ENCODE assay signal across 8 mouse cellular contexts in the genomic region with DNA sequence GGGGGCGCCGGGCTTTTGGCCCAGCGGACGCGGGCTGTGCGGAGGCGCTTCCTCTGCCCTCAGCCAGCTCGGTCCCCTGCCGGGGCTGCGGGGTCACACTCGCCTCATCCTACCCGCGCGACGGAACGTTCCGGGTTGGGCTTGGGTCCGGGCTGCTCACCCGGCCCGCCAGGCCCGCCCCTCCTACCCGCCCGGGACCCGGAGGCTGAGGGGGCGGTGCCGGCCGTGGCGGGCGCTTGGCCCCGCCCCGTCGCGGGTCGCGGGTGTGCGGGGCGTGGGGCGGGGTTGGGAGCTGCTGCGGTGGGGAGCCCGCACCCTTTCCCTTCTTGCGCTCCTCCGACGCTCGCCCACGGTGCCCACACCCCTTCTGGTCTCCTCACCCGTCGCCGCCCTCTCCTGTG. TPM values are rescaled to one million over a fixed set of nuclear protein-coding genes. Genes with fewer than 3 reads are reported as not detected.
DNase-seq lines count a peak whose midpoint lies in the region; ATAC-seq and TF ChIP-seq lines count a peak whose summit lies in the region.

No protein-coding gene starts in this region.

- H3K27ac ChIP-seq in testis, adult 2 months (ENCODE audit: control insufficient read depth, insufficient read depth, low read depth, low read length) = peak overlapping the region; percentile 89
- peak overlapping the region; percentile 96 for H3K27ac ChIP-seq in hindbrain, embryonic 10.5 days
- H3K27ac ChIP-seq in liver, embryonic 13.5 days = peak overlapping the region; percentile 70
- H3K27ac ChIP-seq in neural tube, embryonic 15.5 days (replicated peaks) = peak overlapping the region; percentile 95

- H3K4me2 ChIP-seq in liver, embryonic 13.5 days = peak overlapping the region; percentile 99
- H3K4me2 ChIP-seq in neural tube, embryonic 15.5 days = peak overlapping the region; percentile 87

- no peaks in the 10 kb centered on the region for H3K27me3 ChIP-seq in testis, adult 2 months (ENCODE audit: control insufficient read depth, insufficient read depth, low read length)
- peaks cover 6% of the 10 kb centered on the region; the same call in 1 of the 2 replicates for H3K27me3 ChIP-seq in hindbrain, embryonic 10.5 days (ENCODE audit: insufficient read depth, poor library complexity, severe bottlenecking)
- H3K27me3 ChIP-seq in liver, embryonic 13.5 days = peaks cover 4% of the 10 kb centered on the region; the same call in 1 of the 2 replicates
- no peaks in the 10 kb centered on the region for H3K27me3 ChIP-seq in neural tube, embryonic 15.5 days (replicated peaks)

- H3K36me3 ChIP-seq in testis, adult 2 months (ENCODE audit: control insufficient read depth, insufficient read depth, low read length) = no peaks in the 10 kb centered on the region
- H3K36me3 ChIP-seq in hindbrain, embryonic 10.5 days = no peaks in the 10 kb centered on the region
- H3K36me3 ChIP-seq in liver, embryonic 13.5 days = no peaks in the 10 kb centered on the region
- no peaks in the 10 kb centered on the region for H3K36me3 ChIP-seq in neural tube, embryonic 15.5 days

- H3K9me3 ChIP-seq in hindbrain, embryonic 10.5 days = no peaks in the 10 kb centered on the region
- H3K9me3 ChIP-seq in liver, embryonic 13.5 days (replicated peaks) = no peaks in the 10 kb centered on the region
- no peaks in the 10 kb centered on the region for H3K9me3 ChIP-seq in neural tube, embryonic 15.5 days (replicated peaks)

- H3K4me3 ChIP-seq in testis, adult 2 months (ENCODE audit: control insufficient read depth, low read depth, low read length) = peak overlapping the region; percentile 92
- H3K4me3 ChIP-seq in hindbrain, embryonic 10.5 days = peak overlapping the region; percentile 92
- peak overlapping the region; percentile 94 for H3K4me3 ChIP-seq in liver, embryonic 13.5 days (replicated peaks)
- H3K4me3 ChIP-seq in neural tube, embryonic 15.5 days (replicated peaks) = peak overlapping the region; percentile 92

- TF ChIP-seq CTCF in testis, adult 2 months (IDR thresholded peaks at IDR 0.05; ENCODE audit: control insufficient read depth, insufficient read depth, insufficient replicate concordance, low read depth, low read length) = no peak

- peak; percentile 59 to 77 for DNase-seq in cerebellum, adult 18-20 months
- DNase-seq in cerebellum, adult 9-10 months = no peak
- DNase-seq in testis, postnatal 14 days (ENCODE audit: low spot score) = no peak
- DNase-seq in hindbrain, embryonic 10.5 days (ENCODE audit: low spot score) = no peak
- peak; percentile 64 for DNase-seq in liver, embryonic 13.5 days
- DNase-seq in cerebellum, postnatal 10 days = no peak

- peak overlapping the region; percentile 89 for H3K9ac ChIP-seq in liver, embryonic 13.5 days
- H3K9ac ChIP-seq in neural tube, embryonic 15.5 days (replicated peaks) = peak overlapping the region; percentile 97

- TF ChIP-seq POLR2A in testis, adult 2 months (IDR thresholded peaks at IDR 0.05; ENCODE audit: control insufficient read depth, low read depth, low read length) = peak; percentile 23; the same call in 1 of the 2 replicates

- peak; percentile 62 for ATAC-seq in liver, embryonic 13.5 days (ENCODE audit: low read depth)
- ATAC-seq in neural tube, embryonic 15.5 days (ENCODE audit: low FRiP score) = peak; percentile 86

- 0% methylated on average over 47 of the region's 48 CpGs for WGBS in hindbrain, embryonic 10.5 days
- WGBS in liver, embryonic 13.5 days (ENCODE audit: insufficient replicate concordance) = 0% methylated on average over 47 of the region's 48 CpGs
- WGBS in neural tube, embryonic 15.5 days = under 1% methylated on average over 27 of the region's 48 CpGs

- H3K4me1 ChIP-seq in testis, adult 2 months (ENCODE audit: control insufficient read depth, insufficient read depth, low read length) = peaks cover 5% of the 10 kb centered on the region; the same call in 1 of the 2 replicates
- H3K4me1 ChIP-seq in hindbrain, embryonic 10.5 days (replicated peaks) = peaks cover 16% of the 10 kb centered on the region
- H3K4me1 ChIP-seq in liver, embryonic 13.5 days (replicated peaks) = peaks cover 25% of the 10 kb centered on the region
- peaks cover 16% of the 10 kb centered on the region for H3K4me1 ChIP-seq in neural tube, embryonic 15.5 days

RNA-seq across cellular contexts. Expression of a gene that starts 0.6 kb away (rescaled TPM):
- 3.7 and 5.0 TPM in 2 replicates for polyA plus RNA-seq in testis, adult 2 months (2012; rRNA removed)
- 1.5 and 2.5 TPM in 2 replicates for polyA plus RNA-seq in hindbrain, embryonic 10.5 days (2016; fragmentation: Nextera tagmentation; extraction: Ambion mirVana)
- 0.67 and 0.83 TPM in 2 replicates for polyA plus RNA-seq in liver, embryonic 13.5 days (2015; fragmentation: Nextera tagmentation; extraction: Ambion mirVana)
- 2.9 and 3.6 TPM in 2 replicates for polyA plus RNA-seq in neural tube, embryonic 15.5 days (2015; fragmentation: Nextera tagmentation; extraction: Ambion mirVana)

RNA-seq across cellular contexts. Expression of a gene that starts 1.3 kb away (rescaled TPM):
- 11.5 TPM in 2 replicates for polyA plus RNA-seq in testis, adult 2 months (2012; rRNA removed)
- 23.1 and 28.6 TPM in 2 replicates for polyA plus RNA-seq in hindbrain, embryonic 10.5 days (2016; fragmentation: Nextera tagmentation; extraction: Ambion mirVana)
- 9.3 and 12.4 TPM in 2 replicates for polyA plus RNA-seq in liver, embryonic 13.5 days (2015; fragmentation: Nextera tagmentation; extraction: Ambion mirVana)
- 30.0 and 31.5 TPM in 2 replicates for polyA plus RNA-seq in neural tube, embryonic 15.5 days (2015; fragmentation: Nextera tagmentation; extraction: Ambion mirVana)

Comparison
In these comparisons a context has a peak if more than half of its experiments do, and no peak if none do; other contexts are left out.
1. DNase-seq: peak in cerebellum, adult 18-20 months (2 of 2) and liver, embryonic 13.5 days (single experiment); none in cerebellum, adult 9-10 months (single experiment), testis, postnatal 14 days (single experiment), hindbrain, embryonic 10.5 days (single experiment) and cerebellum, postnatal 10 days (0 of 2).
2. Peak in every context shown above with its lines, with median percentiles within 50 percentile points of each other: H3K27ac ChIP-seq and H3K4me3 ChIP-seq.